Mouse (Mus musculus) stomach, postnatal 0 days (tissue): ENCODE measurements at regions not wholly inside any gene's neighbourhood (a gene's known extent, or its start where the extent isn't known, plus 50 kb on each side); places are given as distances from the start of the nearest gene placed in this dataset.

Source experiments
- CTCF ChIP-seq: IDR thresholded peaks from 2 replicates; pipeline ENCODE4 v1.5.1; 2016; ENCODE audit warnings: antibody characterized with exemption, low read depth, mild to moderate bottlenecking, moderate library complexity
- EP300 ChIP-seq: optimal IDR thresholded peaks from 2 replicates; pipeline ENCODE3; 2016; ENCODE audit warnings: antibody characterized with exemption

DNA sequence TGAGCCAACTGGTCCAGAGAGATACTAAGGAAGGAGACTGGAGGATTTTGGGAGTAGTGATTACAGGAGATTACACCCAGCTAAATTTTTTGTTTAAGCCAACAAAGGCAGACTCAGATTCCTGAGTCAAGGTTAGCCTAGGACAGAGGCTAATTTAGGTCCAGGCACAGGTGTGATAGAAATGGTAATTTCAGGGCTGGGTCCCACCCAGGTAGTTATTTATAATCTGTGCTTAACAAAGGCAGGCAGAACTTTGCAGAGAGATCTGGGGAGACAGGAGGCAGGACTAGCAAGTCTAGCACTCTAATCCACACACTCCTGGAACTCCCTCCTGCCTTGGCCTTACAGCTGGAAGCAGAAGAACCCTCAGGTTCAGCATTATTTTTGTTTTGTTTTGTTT lies 172.4 kb downstream of the Iqub start:
- TF ChIP-seq CTCF: no peak
- TF ChIP-seq EP300: no peak
